10 mouse cellular contexts compared by ENCODE assay signal in genomic region chr16:23165441-23165840, GRCm38 (mm10). TPM values are rescaled to one million over a fixed set of nuclear protein-coding genes. Genes with fewer than 3 reads are reported as not detected.
DNase-seq lines count a peak whose midpoint lies in the region; ATAC-seq and TF ChIP-seq lines count a peak whose summit lies in the region.
"Had no signal": no experiment of that assay in that cellular context is flagged by ENCODE, and none has a peak within 500 bp of the region (broad histone marks: within the 10 kb centered on the region; RNA-seq: fewer than 3 reads in every experiment).

No protein-coding gene starts in this region.

- H3K27me3 ChIP-seq in intestine, postnatal 0 days (replicated peaks; ENCODE audit: control insufficient read depth, insufficient read depth, low read length), result no peaks in the 10 kb centered on the region
- no peaks in the 10 kb centered on the region for H3K27me3 ChIP-seq in intestine, embryonic 15.5 days (replicated peaks)
- H3K27me3 ChIP-seq in limb, embryonic 10.5 days (ENCODE audit: low read depth, poor library complexity, severe bottlenecking), result no peaks in the 10 kb centered on the region
- no peaks in the 10 kb centered on the region for H3K27me3 ChIP-seq in cerebellum, adult 2 months (ENCODE audit: control insufficient read depth, insufficient read depth, low read length)
- H3K27me3 ChIP-seq: embryonic facial prominence, embryonic 12.5 days; liver, embryonic 13.5 days had no signal

- H3K9me3 ChIP-seq in intestine, postnatal 0 days (ENCODE audit: control insufficient read depth), result no peaks in the 10 kb centered on the region
- no peaks in the 10 kb centered on the region for H3K9me3 ChIP-seq in intestine, embryonic 15.5 days
- H3K9me3 ChIP-seq in limb, embryonic 10.5 days (replicated peaks), result no peaks in the 10 kb centered on the region
- H3K9me3 ChIP-seq: embryonic facial prominence, embryonic 12.5 days; liver, embryonic 13.5 days had no signal

- 0 out of 2 replicates have a peak, but pooled peaks have one; percentile 14 for TF ChIP-seq CTCF in intestine, postnatal 0 days (IDR thresholded peaks at IDR 0.05; ENCODE audit: low read depth)
- no peak for TF ChIP-seq CTCF in cerebellum, adult 2 months (IDR thresholded peaks at IDR 0.05; ENCODE audit: borderline replicate concordance, insufficient read depth, low read depth, low read length)

- WGBS in intestine, postnatal 0 days, result 68% methylated on average over 9 of the region's 9 CpGs
- WGBS in intestine, embryonic 15.5 days, result 70% methylated on average over 9 of the region's 9 CpGs
- 66% methylated on average over 9 of the region's 9 CpGs for WGBS in limb, embryonic 10.5 days
- 74% methylated on average over 9 of the region's 9 CpGs for WGBS in cerebellum, adult 2 months

- ATAC-seq in intestine, postnatal 0 days, result no peak
- no peak for ATAC-seq in intestine, embryonic 15.5 days

- TF ChIP-seq POLR2A in cerebellum, adult 2 months (IDR thresholded peaks at IDR 0.05; ENCODE audit: borderline replicate concordance, insufficient read depth, low read length), result no peak

- DNase-seq in B cell, adult 2 months, result peak; percentile 43 to 58
- peak; percentile 86 for DNase-seq in T-cell, adult 2 months (ENCODE audit: low spot score)
- peak; percentile 91 for DNase-seq in naive thymus-derived CD4-positive, alpha-beta T cell, adult 2 months (ENCODE audit: low read depth)
- DNase-seq in limb, embryonic 10.5 days (ENCODE audit: low spot score), result no peak
- no peak for DNase-seq in cerebellum, adult 2 months
- no peak for DNase-seq in kidney, postnatal 4 days
- DNase-seq: liver, embryonic 13.5 days had no signal

- no peak overlapping the region for H3K9ac ChIP-seq in intestine, postnatal 0 days (ENCODE audit: low read depth, low read length)
- H3K9ac ChIP-seq in intestine, embryonic 15.5 days, result no peak overlapping the region
- H3K9ac ChIP-seq: embryonic facial prominence, embryonic 12.5 days; liver, embryonic 13.5 days had no signal

- no peak overlapping the region for H3K27ac ChIP-seq in intestine, postnatal 0 days (ENCODE audit: low read depth, low read length)
- H3K27ac ChIP-seq in intestine, embryonic 15.5 days, result no peak overlapping the region
- no peak overlapping the region for H3K27ac ChIP-seq in limb, embryonic 10.5 days
- H3K27ac ChIP-seq in cerebellum, adult 2 months (ENCODE audit: insufficient read depth, low read length), result no peak overlapping the region
- H3K27ac ChIP-seq: embryonic facial prominence, embryonic 12.5 days; liver, embryonic 13.5 days had no signal

- H3K4me2 ChIP-seq in intestine, postnatal 0 days (replicated peaks; ENCODE audit: low read depth), result no peak overlapping the region
- H3K4me2 ChIP-seq in intestine, embryonic 15.5 days (replicated peaks), result no peak overlapping the region
- H3K4me2 ChIP-seq: embryonic facial prominence, embryonic 12.5 days; liver, embryonic 13.5 days had no signal

- no peaks in the 10 kb centered on the region for H3K36me3 ChIP-seq in intestine, postnatal 0 days (ENCODE audit: control insufficient read depth, insufficient read depth)
- no peaks in the 10 kb centered on the region for H3K36me3 ChIP-seq in intestine, embryonic 15.5 days
- no peaks in the 10 kb centered on the region for H3K36me3 ChIP-seq in limb, embryonic 10.5 days
- H3K36me3 ChIP-seq: embryonic facial prominence, embryonic 12.5 days; liver, embryonic 13.5 days had no signal

- no peak overlapping the region for H3K4me3 ChIP-seq in intestine, postnatal 0 days (ENCODE audit: low read depth, low read length)
- H3K4me3 ChIP-seq in intestine, embryonic 15.5 days (replicated peaks), result no peak overlapping the region
- H3K4me3 ChIP-seq in limb, embryonic 10.5 days, result no peak overlapping the region
- no peak overlapping the region for H3K4me3 ChIP-seq in cerebellum, adult 2 months (replicated peaks; ENCODE audit: insufficient read depth, low read depth, low read length)
- H3K4me3 ChIP-seq: embryonic facial prominence, embryonic 12.5 days; liver, embryonic 13.5 days had no signal

- H3K4me1 ChIP-seq in intestine, postnatal 0 days (replicated peaks; ENCODE audit: control insufficient read depth, insufficient read depth, low read length), result no peaks in the 10 kb centered on the region
- no peaks in the 10 kb centered on the region for H3K4me1 ChIP-seq in intestine, embryonic 15.5 days (replicated peaks)
- H3K4me1 ChIP-seq in limb, embryonic 10.5 days, result no peaks in the 10 kb centered on the region
- H3K4me1 ChIP-seq in cerebellum, adult 2 months (ENCODE audit: control insufficient read depth, insufficient read depth, low read length), result no peaks in the 10 kb centered on the region
- H3K4me1 ChIP-seq: embryonic facial prominence, embryonic 12.5 days; liver, embryonic 13.5 days had no signal

RNA-seq across cellular contexts. Expression of gene Adipoq, which starts 19.1 kb away (rescaled TPM):
- polyA plus RNA-seq in intestine, postnatal 0 days (2015; fragmentation: Nextera tagmentation; extraction: Ambion mirVana), result not detected in 2 replicates
- not detected in 2 replicates for polyA plus RNA-seq in intestine, embryonic 15.5 days (2015; fragmentation: Nextera tagmentation; extraction: Ambion mirVana)
- polyA plus RNA-seq in limb, embryonic 10.5 days (2016; fragmentation: Nextera tagmentation; extraction: Ambion mirVana), result not detected in 2 replicates
- polyA plus RNA-seq in cerebellum, adult 2 months (2012; rRNA removed), result 0.33 TPM in 1 of 2 replicates, not detected in the other
- polyA plus RNA-seq: embryonic facial prominence, embryonic 12.5 days; liver, embryonic 13.5 days had no signal

RNA-seq across cellular contexts. Expression of gene Rfc4, which starts 37.9 kb away (rescaled TPM):
- polyA plus RNA-seq in intestine, postnatal 0 days (2015; fragmentation: Nextera tagmentation; extraction: Ambion mirVana), result 39.6 and 40.7 TPM in 2 replicates
- 118 and 130 TPM in 2 replicates for polyA plus RNA-seq in intestine, embryonic 15.5 days (2015; fragmentation: Nextera tagmentation; extraction: Ambion mirVana)
- 226 and 229 TPM in 2 replicates for polyA plus RNA-seq in limb, embryonic 10.5 days (2016; fragmentation: Nextera tagmentation; extraction: Ambion mirVana)
- 2.1 and 2.5 TPM in 2 replicates for polyA plus RNA-seq in cerebellum, adult 2 months (2012; rRNA removed)

RNA-seq across cellular contexts. Expression of gene Eif4a2, which starts 58.2 kb away (rescaled TPM):
- polyA plus RNA-seq in intestine, postnatal 0 days (2015; fragmentation: Nextera tagmentation; extraction: Ambion mirVana), result 101 and 109 TPM in 2 replicates
- polyA plus RNA-seq in intestine, embryonic 15.5 days (2015; fragmentation: Nextera tagmentation; extraction: Ambion mirVana), result 204 and 222 TPM in 2 replicates
- 161 and 181 TPM in 2 replicates for polyA plus RNA-seq in limb, embryonic 10.5 days (2016; fragmentation: Nextera tagmentation; extraction: Ambion mirVana)
- 737 and 742 TPM in 2 replicates for polyA plus RNA-seq in cerebellum, adult 2 months (2012; rRNA removed)

RNA-seq across cellular contexts. Expression of gene St6gal1, which starts 59.1 kb away (rescaled TPM):
- polyA plus RNA-seq in intestine, postnatal 0 days (2015; fragmentation: Nextera tagmentation; extraction: Ambion mirVana), result 6.0 and 6.8 TPM in 2 replicates
- polyA plus RNA-seq in intestine, embryonic 15.5 days (2015; fragmentation: Nextera tagmentation; extraction: Ambion mirVana), result 15.7 and 17.5 TPM in 2 replicates
- 23.8 and 26.7 TPM in 2 replicates for polyA plus RNA-seq in limb, embryonic 10.5 days (2016; fragmentation: Nextera tagmentation; extraction: Ambion mirVana)
- polyA plus RNA-seq in cerebellum, adult 2 months (2012; rRNA removed), result 11.2 and 11.5 TPM in 2 replicates

Comparison
In these comparisons a context has a peak if more than half of its experiments do, and no peak if none do; other contexts are left out.
1. DNase-seq: peak in B cell, adult 2 months (2 of 2), T-cell, adult 2 months (single experiment) and naive thymus-derived CD4-positive, alpha-beta T cell, adult 2 months (single experiment); none in limb, embryonic 10.5 days (single experiment), cerebellum, adult 2 months (0 of 2) and kidney, postnatal 4 days (0 of 2).
2. RNA of gene Rfc4, which starts 37.9 kb away (polyA plus RNA-seq): 226 to 229 TPM in limb, embryonic 10.5 days, 118 to 130 TPM in intestine, embryonic 15.5 days and 39.6 to 40.7 TPM in intestine, postnatal 0 days; 2.1 to 2.5 TPM in cerebellum, adult 2 months; every median in the first group is over 10 times any median in the second.